Mouse (Mus musculus) urinary bladder, postnatal 10 days (tissue): ENCODE results near the gene Ube2h.
"Not testable (repeated sequence)": the region's sequence is repeated elsewhere in the genome, so short reads cannot be mapped to it uniquely, and the experiment has no call there.

Source experiments
- DNase-seq: peaks from one replicate; pipeline ENCODE4 v3.0.0; 2022; ENCODE audit warnings: low spot score

The Ube2h gene

DNA sequence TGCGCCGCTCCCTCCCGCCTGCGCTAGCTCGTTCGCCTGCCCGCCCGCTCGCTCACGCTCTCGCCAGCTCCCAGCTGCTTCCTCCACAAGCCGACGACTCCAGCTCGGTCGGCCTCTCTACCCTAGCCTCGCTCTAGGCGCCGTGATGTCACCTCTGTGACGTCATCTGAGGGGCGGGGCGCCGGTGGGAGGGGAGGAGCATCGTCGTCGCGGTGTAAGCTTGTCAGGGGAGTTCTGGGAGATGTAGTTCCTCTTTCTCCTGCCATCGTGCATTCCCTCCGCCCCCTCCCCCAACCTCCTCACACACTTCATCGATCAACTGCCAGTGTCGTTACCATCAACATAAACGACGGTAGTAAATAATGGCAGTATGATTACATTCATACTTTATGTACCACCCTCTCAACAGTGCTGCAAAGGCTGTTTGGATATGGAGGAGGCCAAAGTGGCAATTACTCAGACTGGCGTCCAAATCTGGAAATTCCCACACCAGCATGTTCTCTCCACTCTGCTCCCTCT is at the start of gene Ube2h:
Ube2h (minus strand) TSS at position 141 of the 519 bp plus-strand sequence.
- peak; percentile 100 for DNase-seq

DNA sequence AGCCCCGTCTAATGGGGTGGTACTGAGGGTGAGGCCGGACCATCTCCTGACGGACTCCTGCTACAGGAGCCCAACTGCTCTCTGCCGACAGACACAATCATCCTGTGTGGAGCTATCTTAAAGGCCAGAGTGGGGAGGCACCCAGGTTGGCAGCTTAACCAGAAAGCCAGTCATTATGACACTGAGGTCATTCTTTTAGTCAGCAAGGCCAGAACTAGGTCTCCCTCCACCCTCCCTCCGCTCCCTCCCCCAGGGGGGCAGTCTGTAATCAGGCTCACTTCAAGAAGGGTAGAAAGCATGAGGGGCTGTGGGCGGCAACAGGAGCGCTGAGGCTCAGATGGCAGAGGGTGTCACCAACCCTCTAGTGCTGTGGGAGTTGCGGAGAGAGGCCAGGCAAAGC is 49.3 kb upstream of the Ube2h start:
- DNase-seq = no peak

DNA sequence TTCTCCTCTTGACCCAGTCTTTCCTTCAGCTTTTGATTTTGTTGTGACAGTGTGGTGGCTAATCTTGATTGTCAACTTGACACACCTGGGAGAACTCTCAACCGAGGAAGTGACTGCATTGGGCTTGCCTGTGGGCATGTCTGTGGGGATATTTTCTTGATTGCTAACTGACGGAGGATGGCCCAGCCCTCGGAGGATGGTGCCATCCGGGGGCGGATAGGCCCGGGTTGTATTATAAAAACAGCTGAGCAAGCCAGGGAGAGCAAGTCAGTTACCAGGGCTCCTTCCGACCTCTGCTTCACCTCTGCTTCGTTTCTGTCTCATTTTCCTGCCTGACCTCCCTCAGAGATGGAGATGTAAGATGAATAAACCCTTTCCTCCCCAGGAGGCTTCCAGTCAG is 48.4 kb upstream of the Ube2h start:
- DNase-seq = no peak

DNA sequence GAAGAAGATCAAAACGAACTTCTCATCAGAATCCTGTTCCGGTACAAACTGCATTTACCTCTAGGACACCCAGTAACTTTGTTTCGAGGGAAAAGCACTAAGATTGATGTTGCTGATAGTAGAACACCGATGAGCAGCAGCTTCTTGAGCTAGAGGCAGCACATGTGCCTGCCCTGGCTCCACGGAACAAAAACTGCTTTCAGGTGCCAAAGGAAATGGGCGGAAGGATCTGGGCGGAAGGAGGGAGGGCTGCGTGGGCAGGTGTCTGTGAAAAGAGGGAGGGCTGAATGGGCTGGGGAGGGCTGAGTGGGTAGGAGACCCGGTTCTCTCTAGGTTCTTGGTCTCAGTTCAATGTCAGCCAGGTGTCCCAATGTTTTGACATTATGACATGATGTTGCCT is 47.0 kb upstream of the Ube2h start:
- no peak for DNase-seq

DNA sequence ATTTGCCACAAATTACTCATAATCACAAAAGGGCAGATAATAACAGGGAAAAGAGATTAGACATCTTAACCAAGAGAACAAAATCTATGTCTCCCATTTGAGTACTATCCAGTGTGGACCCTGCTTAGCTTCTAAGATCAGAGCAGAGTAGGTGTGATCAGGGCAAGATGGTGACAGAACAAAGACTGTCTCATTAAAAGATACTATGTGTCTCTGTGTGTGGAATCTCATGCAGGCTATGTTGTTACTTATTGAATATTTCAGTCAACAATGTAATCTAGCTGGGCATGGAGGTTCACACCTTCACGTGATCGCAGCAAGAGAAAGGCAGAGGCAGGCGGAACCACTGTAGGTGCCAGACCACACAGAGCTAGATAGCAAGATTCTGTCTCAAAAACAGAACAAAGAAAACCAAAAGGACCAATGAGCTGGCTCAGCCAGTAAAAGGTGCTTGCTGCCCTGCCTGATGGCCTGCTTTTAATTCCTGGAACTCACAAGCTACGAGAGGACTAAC is 43.0 kb upstream of the Ube2h start:
- no peak for DNase-seq

DNA sequence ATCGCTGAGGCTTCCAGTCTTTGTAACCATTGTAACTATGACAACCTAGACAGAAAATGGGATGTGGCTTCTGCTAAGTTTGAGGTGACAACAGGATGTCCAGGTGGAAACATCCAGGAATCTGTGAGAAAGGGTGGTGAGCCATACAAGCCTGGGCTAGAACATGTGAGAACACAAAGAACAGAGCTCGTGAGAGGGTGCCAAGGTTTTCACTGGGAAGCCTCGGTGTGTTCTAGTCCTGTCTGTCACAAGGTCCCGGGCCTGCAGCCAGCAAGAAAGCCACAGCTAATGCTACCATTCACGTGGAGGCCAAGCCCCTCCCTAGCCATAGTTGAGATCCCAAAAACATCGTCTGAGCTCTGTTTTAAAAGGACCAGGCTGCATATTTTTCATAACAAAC is 42.4 kb upstream of the Ube2h start:
- DNase-seq = no peak

DNA sequence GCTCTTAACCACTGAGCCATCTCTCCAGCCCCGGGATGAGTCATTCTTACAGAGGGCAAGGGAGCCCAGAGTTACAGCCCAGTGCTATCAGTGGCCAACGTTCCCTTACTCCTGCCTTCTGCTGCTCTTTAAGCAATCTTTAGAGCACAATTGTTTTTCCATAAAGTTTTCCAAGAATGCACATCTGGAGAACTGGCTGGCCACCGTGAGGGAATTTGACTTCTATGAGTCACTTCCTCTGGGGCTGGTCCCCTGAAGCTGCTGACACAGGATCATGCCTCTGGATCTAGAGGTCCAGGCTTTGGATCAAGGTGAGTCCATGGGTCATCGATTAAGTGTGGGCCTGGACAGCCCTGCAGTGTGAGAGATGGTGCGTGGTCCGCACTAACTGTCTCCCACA is 39.7 kb upstream of the Ube2h start:
- no peak for DNase-seq

DNA sequence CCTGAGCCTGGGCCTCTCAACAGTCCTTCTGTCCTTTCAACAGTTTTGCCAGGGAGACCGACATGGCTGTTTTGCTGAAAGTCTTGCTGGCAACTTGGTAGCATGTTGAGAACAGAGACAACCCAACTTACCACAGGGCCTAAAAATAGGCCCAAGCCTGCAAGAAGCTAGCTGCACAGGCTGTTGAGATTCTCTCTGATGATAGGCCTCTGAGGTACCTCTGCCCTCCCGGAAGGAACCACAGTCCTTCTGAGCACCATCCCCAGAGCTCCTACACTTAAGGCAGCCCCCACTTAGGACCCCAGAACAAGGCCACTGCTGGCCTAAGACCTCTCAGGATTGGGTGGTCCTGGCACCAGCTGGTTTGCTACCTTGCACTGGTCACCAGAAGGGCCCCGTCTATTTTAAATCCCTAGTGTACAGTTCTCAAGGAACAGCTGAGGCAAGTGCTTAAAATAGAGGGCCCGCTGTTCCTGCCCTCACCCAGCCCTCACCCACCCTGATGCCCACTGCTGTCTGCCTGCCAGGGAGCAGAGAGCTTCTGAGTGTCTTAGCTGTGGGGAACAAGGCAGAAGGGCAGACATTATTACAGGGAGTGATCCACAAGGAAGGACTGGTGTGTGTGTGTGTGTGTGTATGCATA is 36.0 kb upstream of the Ube2h start:
- no peak for DNase-seq

DNA sequence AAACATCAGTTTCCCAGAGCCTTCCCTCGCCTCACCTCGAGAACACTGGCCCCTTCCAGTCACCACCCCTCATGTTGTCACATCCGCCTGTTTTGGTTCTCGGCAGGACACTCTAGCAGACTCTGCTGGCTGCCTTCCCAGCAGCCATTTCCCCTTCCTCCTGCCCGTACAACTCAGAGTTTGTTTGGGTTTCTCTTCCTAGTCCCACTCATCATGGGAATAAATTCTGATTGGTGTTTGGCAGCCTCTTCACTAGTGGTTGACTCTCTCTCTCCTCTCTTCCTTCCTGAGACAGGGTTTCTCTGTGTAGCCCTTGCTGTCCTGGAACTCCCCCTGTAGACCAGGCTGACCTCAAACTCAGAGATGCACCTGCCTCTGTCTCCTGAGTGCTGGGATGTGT is 32.6 kb upstream of the Ube2h start:
- no peak for DNase-seq

DNA sequence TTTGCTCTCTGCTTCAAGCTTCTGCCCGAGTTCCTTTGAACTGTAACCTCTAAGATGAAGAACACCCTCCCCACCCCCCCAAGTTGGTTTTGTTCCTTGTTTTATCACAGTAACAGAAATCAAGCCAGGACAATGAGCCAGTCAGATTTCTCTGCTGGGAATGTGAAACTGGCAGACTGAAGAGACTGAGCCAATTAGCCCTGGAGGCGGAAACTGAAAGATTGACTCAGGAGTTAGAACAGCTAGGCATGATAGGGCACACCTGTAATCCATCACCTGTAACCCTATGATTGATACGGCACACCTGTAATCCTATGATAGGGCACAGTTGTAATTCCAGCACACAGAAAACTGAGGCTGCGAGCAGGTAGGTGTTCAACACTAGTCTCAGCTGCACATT is 27.9 kb upstream of the Ube2h start:
- no peak for DNase-seq

DNA sequence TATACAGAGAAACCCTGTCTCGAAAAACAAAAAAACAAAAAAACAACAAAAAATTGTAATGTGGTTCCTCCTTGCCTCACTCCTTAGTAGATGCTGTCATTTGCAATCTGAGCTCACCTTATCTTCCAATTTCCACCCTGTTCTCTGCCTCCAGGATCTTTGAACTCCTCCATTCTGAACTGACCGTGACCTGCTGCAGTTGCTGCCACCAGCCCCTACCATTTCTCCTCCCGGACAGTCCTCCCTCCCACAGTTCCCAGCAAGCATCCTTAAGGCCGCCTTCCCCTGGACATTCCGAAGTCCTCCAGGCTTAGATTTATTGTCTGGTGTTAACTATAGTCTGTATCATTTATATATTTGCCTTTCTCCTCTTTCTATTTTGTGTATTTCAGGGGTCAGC is 26.4 kb upstream of the Ube2h start:
- no peak for DNase-seq

DNA sequence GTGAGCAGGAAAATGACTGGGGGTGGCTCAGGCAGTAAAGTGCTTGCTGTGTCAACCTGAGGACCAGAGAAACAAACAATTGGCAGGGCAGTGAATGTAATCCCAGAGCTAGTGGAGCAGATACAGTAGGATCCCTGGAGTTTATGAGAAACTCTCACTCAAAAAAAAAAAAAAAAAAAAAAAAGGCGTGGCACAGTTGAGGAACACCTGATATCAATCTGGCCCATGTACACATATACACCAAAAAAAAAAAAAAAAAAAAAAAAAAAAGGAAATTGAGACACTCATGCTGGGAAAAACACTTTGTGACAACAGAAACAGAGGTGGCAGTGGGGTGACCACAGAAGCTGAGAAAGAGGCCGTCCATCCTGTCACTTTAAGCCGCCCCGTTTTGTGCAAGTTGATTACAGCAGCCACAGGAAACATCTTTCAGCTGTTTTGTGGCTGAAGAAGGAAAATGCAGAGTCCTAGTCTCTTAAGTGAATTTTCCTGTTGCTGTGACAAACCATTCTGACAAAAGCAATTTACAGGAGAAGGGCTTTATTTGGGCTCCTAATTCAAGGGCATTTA is 21.7 kb upstream of the Ube2h start:
- DNase-seq = no peak

DNA sequence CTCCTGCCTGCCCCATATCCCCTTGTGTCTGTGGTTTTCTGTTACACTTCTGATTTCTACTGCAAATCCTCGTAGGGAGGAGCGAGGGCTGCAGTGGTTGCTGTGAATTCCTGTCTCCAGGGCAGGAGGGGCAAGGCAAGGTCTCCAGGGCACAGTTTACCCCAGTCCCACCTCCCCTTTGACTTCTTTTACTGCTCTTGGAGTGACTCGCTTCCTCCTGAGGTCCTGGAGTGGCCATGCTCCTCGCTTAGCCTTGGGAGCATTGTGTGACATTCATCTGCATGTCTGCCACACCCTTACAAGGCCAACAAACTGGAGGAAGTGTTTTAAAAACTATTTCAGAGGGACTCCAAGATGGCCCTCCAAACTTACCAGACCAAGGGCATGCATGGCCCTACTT is 16.7 kb upstream of the Ube2h start:
- no peak for DNase-seq

DNA sequence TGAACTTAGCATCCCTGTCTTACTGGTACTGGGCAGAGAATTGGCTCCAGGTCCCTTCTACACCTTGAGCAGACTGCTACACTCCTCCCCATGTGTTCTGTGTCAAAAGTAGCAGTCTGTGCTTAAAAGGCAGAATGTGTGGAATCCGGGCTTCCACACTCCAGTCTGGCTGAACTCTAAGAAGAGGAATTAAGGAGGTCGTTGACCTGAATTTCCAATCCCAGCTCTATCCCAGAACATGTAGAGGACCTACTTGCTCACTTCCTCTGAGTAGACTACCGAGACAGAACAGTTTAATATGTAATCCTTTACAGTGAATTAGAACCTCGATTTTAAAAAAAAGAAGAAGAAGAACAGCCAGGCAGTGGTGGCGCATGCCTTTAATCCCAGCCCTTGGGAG is 14.9 kb upstream of the Ube2h start:
- DNase-seq = no peak

DNA sequence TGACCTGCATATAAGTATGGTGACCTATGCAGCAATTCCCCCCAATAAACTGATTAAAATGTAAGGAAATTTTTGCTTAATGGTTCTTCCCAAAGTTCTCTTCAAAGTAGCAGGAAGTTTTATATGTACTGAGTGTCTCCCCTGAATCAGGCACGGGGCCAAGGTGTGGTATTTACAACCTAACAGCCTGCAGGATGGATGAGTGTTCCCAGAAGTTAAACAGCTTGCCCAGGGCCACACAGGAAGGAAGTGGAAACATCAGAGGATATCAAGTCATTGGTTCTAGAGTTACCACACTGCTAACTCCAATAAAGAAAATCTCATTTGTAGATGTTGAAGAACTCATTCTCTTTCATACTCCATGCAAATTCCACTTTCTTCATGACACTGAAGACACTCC is 7.7 kb upstream of the Ube2h start:
- DNase-seq = no peak

DNA sequence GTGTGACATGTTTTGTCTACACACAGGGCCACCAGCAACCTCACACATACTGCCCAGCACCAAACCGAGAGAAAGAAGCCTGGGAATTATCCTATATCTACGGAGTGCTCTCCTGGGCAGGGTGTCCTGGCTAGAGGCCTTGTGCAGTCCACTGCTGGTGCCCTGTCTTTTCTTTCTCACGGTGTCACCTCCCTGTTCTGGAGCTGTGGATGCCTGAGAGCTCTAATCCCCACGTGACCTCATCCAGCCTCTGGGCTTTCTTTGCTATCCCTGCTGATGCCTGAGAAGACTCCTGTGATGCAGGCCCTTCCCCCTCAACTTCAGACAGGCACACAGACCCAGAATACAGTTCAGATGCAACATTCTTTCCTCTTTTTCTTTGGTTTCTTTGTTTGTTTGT is 4.4 kb upstream of the Ube2h start:
- no peak for DNase-seq

DNA sequence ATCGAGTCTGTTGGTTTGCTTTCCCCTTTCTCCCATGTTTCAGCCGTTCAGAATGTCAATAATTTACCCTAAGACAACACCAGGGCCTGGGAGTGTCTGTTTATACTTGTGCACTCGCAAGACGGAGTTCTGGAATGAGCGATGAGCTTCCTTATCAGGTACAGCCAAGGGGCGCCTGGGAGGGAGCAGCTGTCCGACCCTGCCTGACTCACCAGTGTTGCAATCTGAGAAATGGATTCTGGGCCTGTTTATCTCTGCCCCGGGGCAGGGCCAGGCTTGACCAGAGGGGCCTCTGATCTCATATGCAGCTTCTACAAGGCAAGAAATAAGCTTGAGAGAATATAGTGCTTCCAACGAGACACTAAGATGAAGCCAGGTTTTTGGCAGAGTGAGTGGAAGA is 3.4 kb upstream of the Ube2h start:
- DNase-seq = peak; percentile 22

DNA sequence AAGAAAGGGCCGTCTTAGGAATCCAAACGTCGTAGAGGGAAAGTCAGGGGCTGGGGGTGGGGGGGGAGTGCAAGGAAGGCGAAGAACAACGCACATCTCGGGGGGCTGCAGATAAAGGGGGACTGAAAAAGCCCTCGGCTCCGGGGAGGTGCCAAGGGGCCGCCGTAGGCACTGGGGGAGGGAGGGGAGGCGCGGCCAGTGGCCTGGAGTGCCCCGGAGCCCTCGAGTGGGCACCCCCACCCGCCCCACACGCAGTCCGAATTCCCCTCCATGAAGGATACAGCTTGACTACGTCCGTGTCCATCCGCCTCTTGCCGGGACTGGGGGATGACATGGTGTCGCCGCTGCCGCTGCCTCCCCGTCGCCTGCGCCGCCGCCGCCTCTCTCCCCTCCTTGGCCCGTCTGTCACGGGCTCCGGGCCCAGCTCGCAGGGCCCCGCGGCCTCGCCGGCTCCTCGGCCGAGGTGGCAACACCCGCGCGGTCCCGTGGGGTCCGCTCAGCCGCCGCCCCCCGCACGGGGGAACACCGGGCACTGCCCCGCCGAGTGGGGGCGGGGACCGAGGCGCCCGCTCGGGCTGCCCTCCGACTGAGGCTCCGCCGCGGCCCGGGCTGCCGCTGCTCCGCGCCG is 454 bp downstream of the Ube2h start:
- DNase-seq = not testable (repeated sequence)

DNA sequence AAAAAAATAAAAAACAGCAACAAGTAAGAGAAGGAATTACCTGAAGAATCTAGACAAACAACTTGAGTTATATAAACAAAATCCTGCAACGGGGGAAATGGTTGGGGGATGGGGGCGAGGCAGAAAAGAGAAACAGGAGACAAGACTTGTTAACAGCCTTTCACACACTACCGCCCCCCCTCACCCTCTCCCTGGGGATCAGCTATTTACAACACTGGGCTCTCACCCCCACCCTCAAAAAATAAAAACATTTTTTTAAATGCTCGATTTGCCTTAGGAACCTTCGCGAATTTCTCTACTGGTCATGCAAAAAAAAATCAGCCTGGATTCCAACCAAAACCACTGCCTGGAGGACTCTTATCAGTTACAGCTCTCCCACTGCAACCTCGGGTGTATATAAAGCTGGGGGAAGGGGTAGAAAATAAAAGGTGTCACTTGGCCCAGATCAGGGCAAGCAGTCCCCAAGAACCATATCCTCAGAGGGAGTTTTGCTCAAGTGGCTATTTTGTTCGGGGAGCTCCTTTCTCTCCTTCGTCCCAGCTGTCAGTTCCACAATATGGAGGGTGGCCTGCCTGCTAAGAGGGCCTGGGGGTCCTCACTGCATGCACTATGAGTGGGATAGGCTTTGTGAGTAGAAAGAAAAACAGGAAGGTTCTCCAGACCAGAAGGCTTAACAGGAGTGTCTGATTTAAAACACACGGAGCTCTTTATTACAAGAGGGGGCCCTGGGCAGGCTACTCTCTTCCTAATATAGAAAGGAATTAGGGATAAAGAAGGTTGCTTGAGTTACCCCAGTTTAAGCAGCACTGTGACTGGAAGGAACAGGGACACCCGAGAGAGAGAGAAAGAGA is 1.3 kb downstream of the Ube2h start:
- no peak for DNase-seq

DNA sequence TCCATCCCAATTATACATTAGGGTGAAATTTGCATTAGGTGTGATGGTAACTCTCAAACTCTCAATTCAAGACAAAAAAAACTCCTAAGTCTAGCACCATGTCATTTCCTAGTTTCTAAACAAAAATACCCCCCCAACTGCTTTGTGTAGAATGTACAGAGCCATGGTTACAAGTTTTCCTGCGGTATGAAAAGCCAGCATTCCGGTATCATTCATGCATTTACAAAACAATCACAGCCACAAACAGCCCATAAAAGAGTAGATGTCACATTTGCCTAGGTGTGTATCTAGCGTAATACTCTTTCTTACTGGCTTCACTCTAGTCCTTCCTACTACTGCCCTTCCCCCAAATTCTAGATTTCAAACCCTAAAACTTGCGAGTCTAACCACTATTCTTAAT is 2.2 kb downstream of the Ube2h start:
- DNase-seq = no peak

DNA sequence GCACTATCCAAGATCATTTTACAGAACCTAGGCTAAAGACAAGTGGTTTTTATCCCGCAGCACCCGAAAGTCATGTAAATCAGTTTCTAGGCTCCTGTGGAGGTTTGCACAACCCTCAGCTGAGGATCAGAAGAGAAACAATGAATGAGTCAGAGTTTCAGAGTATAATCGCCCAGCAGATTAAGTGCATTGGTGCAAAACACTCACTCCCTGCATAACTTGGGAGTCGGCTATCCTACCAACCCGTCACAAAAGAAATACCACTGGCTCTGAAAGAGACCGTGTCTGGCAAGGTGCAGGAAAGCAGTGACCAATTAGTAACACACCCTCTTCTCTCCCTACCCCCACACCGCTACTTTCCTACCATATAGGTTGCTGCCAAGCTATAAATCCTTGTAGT is 3.4 kb downstream of the Ube2h start:
- DNase-seq = no peak

DNA sequence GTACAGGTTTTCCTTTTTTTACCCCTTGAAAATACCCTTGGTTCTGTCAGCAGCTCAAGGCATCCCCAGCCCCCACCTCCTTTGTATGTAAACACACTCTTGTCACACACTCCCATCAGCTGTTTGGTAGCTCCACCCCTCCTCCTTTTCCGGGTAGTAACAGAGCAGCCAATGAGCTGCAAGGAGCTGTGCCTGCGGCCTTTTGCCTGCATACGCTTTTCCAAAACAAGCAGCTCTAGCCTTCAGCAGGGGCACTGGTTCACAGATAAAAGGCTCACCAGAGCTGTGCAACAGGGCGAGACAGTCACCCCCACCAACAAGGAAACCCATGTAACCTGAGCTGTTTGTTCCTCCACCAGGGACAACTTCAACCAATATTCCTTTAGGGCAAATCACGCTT is 4.0 kb downstream of the Ube2h start:
- DNase-seq = peak; percentile 24

DNA sequence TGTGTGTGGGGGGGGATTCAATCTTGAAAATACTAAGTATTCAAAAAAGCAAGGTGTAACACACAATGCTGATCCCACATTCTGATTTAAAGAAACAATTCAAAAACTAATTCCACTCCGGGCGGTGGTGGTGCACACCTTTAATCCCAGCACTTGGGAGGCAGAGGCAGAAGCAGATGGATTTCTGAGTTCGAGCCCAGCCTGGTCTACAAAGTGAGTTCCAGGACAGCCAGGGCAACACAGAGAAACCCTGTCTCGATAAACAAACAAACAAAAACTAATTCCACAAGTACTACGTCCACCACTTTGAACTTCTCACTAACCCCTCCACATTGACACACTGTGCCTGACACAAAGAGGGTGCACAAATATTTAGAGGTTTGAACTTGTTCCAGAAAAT is 4.7 kb downstream of the Ube2h start:
- DNase-seq = no peak
